Mouse (Mus musculus) ovary, postnatal 10 days (tissue): ENCODE measurements around the gene Rassf1.

Experiments used
- DNase-seq: peaks from one replicate; pipeline ENCODE4 v3.0.0; 2022; ENCODE audit warnings: low spot score

Gene Rassf1

GRCm38 (mm10) chr9:107605041-107605661 lies 53.8 kb downstream of the Rassf1 start:
- no peak for DNase-seq

GRCm38 (mm10) chr9:107606591-107606990 lies 55.2 kb downstream of the Rassf1 start:
- no peak for DNase-seq

- no peak for DNase-seq
Observed at GRCm38 (mm10) chr9:107607036-107607435, 55.7 kb downstream of the Rassf1 start.

GRCm38 (mm10) chr9:107607653-107608245 lies 56.4 kb downstream of the Rassf1 start:
- no peak for DNase-seq

- DNase-seq, result no peak
Observed at GRCm38 (mm10) chr9:107608741-107609432, 57.5 kb downstream of the Rassf1 start, which contains the start of gene Sema3b. Gene Sema3b, minus strand, starts transcription at chr9:107609229.

GRCm38 (mm10) chr9:107609433-107609830 lies 58.1 kb downstream of the Rassf1 start:
- no peak for DNase-seq

GRCm38 (mm10) chr9:107611456-107612190 lies 60.3 kb downstream of the Rassf1 start:
- no peak for DNase-seq
